Mouse (Mus musculus) megakaryocyte-erythroid progenitor cell, adult 5-6 weeks (primary cell): ENCODE results near the gene Fam240a. TPM values are rescaled to one million over a fixed set of nuclear protein-coding genes. Genes with fewer than 3 reads are reported as not detected.

Experiments used
- ATAC-seq: replicated peaks from 2 replicates; pipeline ENCODE4 v1.8.0; 2016; ENCODE audit warnings: mild to moderate bottlenecking, inconsistent platforms; ENCODE audit not compliant: severe bottlenecking, poor library complexity, low FRiP score, low TSS enrichment
- total RNA-seq, 2 experiments: library from RNA; stranded (forward) in 1 of 2; stranded (reverse) in 1 of 2; fragments of 200-1000, 215-1000 nt in 1 of 2; fragments of >200 nt in 1 of 2; fragmentation: Nextera tagmentation in 1 of 2; gene quantifications; 2 replicates each; pipeline ENCODE4 v1.2.3; 2014 to 2017

Gene Fam240a
- total RNA-seq, 2 experiments from 2014 or later: not detected

DNA sequence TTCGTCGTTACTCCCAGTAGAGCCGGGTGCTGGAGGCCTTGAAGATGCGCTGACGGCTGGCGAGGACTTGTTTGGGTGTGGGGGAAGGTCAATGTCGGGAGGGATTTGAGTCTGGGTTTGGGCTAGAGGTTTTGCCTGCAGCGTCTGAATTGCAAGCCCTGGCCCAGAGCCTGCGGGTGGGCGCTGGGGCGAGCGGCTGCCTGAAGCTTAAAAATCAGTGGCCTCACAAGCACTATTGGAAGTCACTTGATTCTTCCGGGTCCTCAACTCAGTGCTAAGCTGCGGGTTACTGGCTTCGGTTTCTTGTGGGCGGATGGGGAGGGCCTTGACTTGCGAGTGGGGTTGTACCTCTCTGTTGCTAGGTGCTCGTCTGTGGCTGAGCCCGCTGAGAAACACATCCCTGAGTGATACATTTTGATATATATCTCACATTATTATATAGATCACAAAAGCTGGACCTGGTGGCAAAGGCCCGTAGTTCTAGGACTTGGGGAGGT is 29.9 kb upstream of the Fam240a start:
- no peak for ATAC-seq

DNA sequence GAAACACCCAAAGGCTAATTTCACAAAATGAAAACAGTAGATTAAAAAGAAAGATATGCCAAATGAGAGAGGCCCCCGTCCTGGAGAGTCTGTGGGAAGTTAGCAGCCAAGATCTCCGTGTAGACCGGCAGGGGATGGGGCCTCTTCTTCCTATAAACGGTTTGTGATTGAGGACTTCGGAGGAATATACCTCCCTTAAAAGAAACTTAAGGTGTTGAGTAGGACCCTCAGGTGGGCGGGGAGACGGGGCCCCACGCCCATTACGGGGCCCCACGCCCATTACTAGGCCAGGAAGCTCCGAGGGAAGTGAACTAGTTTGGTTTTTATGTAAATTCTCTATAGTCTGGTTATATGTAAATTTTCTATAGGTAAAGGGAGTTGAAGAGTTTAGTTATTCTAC is 29.3 kb upstream of the Fam240a start, which contains the start of gene Tdgf1:
TSS of gene Tdgf1 (minus strand) at position 233 of the 400 bp plus-strand sequence.
- ATAC-seq: no peak

DNA sequence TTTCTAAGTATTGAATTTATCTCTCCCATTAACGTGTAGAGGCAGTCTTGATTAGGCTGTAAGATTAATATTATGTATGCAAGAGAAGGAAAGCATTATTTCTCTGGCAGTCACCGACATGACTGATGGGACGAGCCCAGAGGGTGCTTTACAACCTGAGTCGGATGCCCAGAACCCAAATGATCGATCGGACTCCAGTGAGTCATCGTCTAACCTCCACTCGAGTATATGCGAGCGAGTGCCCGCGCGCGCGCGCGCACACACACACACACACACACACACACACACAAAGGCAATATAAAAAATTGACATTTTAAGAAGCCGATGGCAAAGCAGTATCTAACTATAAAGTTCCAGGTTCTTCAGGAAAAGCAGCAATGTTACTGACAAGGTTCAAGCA is 28.7 kb upstream of the Fam240a start:
- ATAC-seq: no peak

DNA sequence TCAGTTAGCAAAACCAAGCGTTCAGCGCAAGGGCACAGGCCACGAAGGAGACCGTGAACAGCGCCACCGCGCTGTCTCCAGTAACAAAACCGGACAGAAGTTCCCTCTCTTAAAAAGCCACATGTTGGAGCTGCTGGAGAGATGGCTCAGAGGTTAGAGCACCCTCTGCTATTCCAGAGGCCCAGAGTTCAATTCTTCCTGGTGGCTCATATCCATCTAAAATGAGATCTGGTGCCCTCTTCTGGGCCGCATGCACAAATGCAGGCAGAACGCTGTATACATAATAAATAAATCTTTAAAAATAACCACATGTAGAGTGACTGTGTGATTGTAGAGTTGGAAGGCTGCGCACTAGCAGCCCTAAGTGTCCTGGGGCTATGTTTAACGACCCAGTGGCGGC is 27.6 kb upstream of the Fam240a start:
- ATAC-seq: peak; percentile 58; the same call in 1 of the 2 replicates

DNA sequence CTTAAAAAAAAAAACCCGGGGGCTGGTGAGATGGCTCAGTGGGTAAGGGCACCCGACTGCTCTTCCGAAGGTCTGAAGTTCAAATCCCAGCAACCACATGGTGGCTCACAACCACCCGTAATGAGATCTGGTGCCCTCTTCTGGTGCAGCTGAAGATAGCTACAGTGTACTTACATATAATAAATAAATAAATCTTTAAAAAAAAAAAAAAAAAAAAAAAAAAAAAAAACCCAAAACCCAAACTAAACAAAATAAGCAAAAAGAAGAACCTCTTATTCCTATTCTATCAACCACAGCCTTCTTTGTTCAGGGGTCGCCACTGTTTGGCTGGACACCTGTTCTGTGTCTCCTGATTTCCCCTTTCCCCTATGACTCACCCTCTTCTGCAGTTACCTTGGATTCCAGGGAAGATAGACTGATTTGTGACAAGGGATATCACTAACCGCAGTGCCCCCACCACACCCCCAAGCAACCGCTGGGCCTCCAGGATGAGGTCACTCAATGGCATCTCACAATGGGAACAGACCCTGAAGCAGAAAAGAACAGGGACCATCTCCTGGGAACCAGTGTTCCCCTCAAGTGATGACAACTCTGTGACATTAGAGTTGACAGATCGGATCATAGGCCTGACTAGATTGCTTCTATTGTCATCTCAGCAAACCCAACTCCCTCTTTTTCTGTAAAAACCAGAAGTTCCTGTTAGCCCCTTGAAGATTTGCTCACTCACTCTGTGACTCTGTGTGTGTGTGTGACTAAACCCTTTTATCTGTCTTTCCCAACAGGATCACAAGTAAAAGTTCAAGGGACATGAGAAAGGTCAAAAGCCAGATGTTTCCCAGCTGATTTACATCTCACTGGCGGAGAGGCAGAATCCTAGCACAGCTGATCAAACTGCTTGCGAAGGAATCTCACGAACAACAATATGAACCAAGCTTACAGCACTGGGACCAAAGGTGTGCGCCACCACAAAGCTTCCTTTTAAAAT is 21.1 kb upstream of the Fam240a start:
- no peak for ATAC-seq

DNA sequence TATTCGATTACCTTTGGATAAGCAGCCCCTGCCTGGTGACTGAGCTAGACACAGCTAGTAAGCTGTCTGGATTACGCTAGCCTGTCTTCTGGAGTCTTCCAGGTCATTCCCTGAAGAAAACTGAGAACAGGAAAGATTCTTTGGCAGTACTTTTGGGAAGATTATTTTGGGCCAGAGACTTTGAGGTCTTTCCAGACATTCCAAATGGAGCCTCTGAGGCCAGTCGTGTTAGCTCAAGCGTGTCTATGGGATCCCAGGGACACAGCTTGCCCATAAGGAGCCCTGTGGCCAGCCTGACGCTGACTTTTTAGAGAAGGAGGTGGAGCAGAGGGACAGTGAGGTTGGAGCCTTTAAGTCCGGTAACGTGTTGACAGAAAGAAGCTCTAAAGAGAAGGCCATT is 19.3 kb upstream of the Fam240a start:
- ATAC-seq: no peak

DNA sequence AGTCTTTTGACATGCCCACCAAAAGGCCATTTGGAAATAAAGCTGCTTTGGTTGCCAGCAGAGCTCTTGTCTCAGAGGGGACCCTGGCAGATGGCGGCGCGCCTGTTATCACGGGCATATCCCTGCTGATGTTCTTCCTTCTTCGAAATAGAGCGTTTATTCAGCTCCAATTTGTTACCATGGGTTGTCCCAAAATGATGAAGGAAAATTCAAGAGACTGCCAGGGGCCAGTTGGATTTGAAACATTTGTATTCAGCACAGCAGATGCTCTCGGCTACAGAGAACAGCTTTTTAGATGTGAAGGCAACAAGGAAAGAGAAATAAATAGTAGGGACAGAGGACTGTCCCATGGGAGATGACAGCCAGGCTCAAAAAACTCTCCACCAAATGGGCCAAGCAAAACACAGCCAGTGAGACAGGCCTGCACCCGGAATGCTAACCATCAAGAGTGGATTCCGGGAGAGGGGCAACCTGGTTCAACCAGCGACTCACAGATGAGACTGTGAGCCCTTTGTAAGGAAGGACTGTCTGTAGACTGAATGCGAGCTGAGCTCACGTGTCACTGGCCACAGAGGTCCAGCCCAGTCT is 17.3 kb upstream of the Fam240a start:
- no peak for ATAC-seq

DNA sequence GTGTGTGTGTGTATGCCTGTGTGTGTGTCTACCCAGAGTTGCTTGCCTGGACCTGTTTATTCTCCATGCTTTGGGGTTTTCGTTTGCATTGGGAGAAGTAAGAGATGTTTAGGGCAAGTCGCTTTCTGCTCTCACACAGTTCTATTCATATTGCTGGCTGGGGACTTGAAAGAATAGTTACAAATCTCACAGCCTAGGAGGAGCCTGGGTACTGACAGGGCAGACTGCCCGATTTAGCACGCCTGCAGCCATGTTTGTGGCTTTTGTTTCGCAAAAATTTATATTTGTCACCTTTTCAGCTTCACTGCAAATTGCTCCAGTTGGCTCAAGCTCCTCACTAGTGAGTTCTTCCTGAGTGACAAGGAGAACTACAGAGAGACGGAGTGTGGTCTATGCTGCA is 14.9 kb upstream of the Fam240a start:
- no peak for ATAC-seq

DNA sequence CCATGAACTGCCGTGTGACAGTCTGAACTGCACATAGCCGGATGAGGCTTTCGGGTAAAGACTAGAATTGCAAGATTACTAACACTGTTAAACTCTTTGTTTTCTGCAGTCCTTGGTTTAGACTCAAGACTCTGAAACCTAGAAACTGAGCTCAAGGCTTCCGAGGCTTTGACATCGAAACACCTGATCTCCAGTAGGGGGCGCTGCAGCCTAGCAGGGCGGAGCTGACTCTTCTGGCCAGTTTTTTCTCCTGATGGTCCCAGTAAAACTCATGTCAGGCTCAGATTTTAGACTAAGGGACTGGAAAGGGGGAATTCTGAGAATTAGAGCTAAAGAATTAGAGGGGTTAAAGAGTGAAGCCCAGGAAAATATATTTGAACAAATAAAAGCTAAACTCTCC is 6.1 kb upstream of the Fam240a start:
- ATAC-seq: peak; percentile 67; the same call in 1 of the 2 replicates

DNA sequence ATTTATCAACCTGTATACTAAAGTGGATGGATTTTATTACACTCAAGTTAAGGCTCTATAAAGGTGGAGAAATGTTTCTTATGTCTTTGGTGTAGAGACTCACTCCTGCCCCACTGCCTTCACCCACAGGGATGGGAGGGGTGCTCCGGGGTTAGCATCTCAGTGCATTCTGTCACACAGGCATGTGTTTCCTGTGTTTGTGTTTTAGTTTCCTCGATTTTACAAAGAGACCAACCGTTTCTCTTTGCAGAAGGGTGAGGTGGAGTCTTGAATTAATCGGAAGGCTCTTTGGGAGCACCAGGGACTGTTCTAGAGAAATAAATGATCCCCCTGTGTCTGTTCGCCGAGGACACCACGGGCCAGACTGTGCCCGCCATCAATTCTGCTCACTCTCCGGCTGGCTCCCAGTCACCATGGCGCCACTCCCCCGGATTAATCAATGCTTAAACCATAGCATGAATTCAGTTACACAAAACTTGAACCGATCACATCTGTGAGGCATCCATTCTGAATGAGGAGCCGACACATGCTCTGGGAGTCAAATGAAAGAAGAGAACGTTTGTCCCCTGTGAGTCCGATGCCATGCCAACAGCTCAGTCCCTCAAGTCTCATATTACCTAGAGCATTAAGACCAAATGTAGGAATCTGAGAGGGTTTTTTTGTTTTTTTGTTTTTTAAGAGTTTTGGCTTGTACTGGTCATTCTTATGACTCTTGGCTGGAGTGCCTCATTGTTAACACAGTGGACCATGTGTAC is 4.2 kb upstream of the Fam240a start:
- ATAC-seq: no peak

DNA sequence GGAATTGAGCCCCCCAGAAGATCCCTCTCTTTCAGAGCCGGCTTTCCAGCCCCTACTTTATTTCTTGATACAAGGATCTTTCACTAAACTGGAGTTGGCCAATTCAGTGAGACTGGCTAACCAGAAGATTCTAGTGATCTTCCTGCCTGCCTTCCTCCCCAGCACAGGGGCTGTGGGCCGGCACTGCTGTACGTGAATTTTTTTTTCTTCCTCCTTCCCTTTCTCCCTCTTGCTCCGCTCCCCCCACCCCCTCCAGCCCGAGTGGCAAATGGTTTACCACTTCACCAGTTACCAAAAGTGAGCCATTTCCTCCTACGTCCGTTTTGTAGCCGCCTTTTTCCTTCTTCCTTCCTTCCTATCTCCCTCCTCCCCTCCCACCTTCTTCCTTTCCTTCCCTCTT is 1.2 kb downstream of the Fam240a start:
- no peak for ATAC-seq

DNA sequence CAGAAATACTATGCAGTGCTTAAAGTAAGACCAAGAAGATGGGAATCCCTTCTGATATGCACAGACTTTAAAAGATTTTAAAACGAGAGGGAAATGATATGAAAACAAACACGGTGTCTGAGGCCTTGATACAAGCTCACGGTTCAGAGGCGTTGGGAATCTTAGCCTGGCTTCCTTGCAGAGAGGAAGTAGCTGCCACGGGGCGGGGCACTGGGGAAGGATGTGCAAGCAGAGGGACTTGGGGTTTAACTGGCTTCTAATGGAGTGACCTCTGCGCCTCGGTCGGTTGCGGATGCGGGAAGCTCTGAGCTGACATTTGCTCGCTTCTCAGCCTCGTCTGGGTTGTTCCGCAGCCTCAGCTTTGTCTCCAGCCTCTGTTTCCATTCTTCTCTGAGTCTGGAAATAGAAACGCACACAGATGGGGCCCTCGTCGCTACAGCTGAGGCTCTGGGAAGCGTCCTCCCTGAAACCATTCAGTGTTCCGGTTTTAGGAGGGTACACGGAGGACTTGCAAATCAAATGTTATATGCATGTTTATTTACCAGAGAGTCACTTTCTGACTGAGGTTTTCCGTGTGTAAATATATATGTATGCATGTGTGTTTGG is 1.9 kb downstream of the Fam240a start:
- no peak for ATAC-seq

DNA sequence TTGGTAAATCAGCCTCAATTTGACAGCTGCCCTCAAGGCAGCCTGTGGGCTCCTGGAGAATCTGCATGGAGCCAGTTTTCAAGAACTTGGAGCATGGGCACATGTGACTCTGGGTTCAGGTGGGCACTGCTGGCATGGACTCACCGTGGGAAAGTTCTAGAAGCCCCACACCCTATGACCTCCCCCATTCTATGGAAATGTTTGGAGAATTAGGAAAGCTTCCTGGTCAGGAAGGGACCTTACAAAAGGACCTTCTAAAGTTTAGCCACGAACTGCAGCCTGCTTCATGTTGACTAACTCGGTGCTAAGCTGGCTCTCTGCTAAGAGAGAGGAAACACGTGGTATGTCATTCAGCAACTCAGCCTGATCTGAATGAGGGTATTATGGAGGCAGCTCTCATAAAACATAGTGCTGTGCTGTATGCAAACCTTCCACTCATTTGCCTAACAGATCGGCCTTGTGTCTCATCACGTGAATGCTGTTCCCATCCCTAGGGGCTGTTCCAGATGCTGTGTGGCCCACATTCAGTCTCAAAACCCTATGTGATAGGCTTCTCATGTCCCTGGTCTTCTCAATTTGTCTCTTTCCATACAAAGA is 7.2 kb downstream of the Fam240a start:
- ATAC-seq: no peak

DNA sequence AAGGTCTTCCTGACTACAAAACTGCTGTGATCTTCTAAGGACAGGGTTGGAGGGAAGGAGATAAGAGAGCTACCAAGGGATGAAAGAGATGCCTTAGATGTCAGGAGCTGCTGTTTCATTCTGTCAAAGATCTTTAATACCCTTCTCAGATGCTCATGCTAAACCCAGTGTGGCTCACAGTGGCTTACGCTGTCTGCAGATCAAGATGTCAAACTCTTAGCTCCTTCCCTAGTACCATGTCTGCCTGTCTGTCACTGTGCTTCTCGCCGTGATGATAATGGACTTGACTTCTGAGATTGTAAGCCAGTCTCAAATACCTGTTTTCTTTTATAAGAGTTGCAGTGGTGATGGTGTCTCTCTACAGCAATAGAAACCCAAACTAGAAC is 8.0 kb downstream of the Fam240a start:
- ATAC-seq: no peak

DNA sequence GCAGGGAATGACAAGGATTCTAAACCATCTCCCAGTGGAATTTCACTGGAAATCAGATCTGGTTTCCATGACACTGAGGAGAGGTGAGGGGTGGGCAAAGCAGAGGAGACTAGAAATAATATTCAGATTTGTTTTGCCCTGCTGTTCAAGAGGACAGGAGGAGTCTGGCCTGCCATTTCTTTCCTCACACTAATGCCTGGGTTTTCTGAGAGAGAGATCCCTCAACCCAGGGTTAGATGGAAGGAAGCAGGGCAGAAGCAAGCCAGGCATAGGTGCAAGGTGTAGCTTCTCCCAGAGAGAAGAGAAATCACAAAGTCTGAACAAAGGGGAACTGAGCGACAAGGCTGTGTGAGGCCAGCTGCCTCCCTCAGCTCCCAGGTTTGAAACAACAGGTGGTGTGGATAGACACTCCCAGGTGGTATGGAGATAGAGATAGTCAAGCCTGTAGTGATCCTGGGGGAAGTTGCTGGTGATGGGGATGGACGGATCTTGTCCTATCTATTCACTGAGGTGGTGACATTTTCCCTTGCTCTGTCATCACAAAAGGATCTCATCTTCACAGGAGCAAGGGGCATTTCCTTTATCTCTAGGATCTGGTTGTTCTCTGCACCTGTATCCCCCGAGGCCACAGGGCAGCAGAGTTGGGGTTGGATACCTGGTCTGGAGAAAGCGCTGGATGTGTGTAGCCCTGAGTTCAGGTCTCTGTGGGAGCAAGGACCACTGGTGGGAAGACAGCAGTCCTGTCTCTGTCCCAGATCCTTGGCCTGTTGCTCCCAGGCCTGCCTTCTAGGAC is 8.6 kb downstream of the Fam240a start:
- ATAC-seq: no peak

DNA sequence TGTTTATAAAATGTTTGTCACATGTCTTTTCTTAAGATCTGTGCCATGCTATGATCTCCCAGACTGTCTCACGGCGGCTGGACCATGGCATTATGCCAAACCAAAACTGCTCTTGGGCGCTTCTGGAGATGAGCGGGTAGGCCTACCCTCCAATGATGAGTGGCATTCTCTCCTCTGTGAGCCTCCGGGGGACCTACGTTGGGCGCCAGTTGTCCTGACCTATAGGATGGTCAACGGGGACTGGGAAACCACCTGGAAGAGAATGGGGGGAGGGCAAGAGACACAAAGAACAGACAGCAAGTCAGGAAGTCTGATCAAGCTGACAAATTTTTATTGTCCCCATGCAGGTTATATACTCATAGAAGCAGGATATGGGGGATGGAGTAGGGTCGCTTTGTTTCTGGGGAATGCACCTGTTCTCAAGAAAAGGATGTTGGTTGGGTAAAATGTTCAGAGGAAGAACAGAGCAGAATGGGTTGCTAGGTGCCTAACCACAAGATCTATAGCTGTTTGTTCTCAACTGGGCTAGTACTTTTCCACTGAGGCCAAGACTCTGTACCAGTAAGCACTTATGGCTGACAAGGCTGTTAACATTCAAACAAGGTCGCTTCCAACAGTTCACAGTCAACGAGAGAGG is 9.3 kb downstream of the Fam240a start:
- ATAC-seq: no peak

DNA sequence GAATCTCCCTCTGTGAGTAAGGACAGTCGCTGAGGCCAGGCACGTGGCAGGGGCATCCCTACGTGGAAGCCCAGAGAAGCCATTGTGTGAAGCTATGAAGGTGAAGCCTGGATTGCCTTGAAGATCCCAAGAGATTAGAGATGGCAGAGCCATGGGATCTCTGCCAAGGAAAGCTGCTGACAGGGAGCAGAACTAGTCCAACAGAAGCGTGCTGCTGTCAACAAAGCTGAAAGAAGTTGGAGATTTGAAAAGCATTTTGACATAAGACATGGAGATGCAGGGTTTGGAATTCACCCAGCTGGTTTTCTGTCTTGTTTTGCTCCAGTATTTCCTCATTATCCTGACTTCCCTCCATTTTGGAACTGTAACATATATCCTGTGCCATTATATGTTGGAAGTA is 14.4 kb downstream of the Fam240a start:
- no peak for ATAC-seq

DNA sequence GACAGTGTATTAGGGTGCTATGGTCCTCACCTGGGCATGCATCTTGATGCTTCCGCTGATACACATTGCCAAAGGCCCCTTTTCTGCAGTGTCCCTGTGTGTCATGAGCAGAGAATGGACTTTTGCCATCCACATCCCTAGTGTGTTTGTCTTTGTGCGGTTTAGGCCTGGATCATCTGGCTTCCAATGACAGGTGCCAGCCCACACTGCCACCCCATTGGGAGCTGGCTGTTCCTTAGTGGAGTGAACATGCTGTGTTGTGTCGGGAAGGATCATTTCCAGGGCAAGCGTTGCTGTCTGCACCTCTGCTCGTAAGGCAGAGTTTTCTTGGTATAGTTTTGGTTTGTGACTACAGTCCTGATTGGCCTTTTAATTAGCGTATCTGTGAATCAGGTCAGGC is 15.5 kb downstream of the Fam240a start:
- ATAC-seq: no peak
